Mouse (Mus musculus): ENCODE results near the gene Fam45a. TPM values are rescaled to one million over a fixed set of nuclear protein-coding genes. Genes with fewer than 3 reads are reported as not detected.
A peak's percentile ranks its signal among the peaks of the same experiment; 100 is the strongest.

The Fam45a gene
- total and polyA plus RNA-seq, 3 experiments = 16.2 to 35.2 (median 24.4) TPM

GRCm38 (mm10) chr19:60874064-60874694, 62.8 kb downstream of the Fam45a start, which contains the start of gene Prdx3 (continued):
- TF ChIP-seq ETS1 (conservative IDR thresholded peaks at IDR 0.05; ENCODE audit: low read depth, low read length) (no peak), RCOR1 (conservative IDR thresholded peaks at IDR 0.05; ENCODE audit: low read depth, low read length) (no peak), ZC3H11A (IDR thresholded peaks at IDR 0.05; ENCODE audit: low read depth, low read length) (no peak), SMC3 (IDR thresholded peaks at IDR 0.05; ENCODE audit: low read depth, low read length) (no peak), E2F4 (IDR thresholded peaks at IDR 0.05; ENCODE audit: insufficient replicate concordance, low read depth, low read length) (no peak), POLR2A (IDR thresholded peaks at IDR 0.05; ENCODE audit: low read depth, low read length) (peak; percentile 95), GABPA (IDR thresholded peaks at IDR 0.05; ENCODE audit: insufficient replicate concordance, low read depth, low read length) (no peak), ZNF384 (IDR thresholded peaks at IDR 0.05; ENCODE audit: low read depth, low read length) (no peak), USF2 (conservative IDR thresholded peaks at IDR 0.05; ENCODE audit: low read depth, low read length) (no peak)

GRCm38 (mm10) chr19:60883129-60883528, 71.7 kb downstream of the Fam45a start:
- no peak overlapping the region for H3K9ac ChIP-seq (ENCODE audit: insufficient read depth, low read depth)
- peak overlapping the region; percentile 3; the same call in 1 of the 2 replicates for H3K27ac ChIP-seq (ENCODE audit: insufficient read depth, low read depth)
- peaks cover 5 to 21% of the 10 kb centered on the region in 2 experiments; a peak in 2 of 4 replicates for H3K4me1 ChIP-seq (ENCODE audit: control insufficient read depth in 1 of 2, insufficient read depth in 2 of 2)
- DNase-seq (ENCODE audit: extremely low read depth) = peak; percentile 40
- H3K36me3 ChIP-seq (replicated peaks in 1 of 2; ENCODE audit: control insufficient read depth in 1 of 2, insufficient read depth in 1 of 2, low read length in 1 of 2) = no peaks in the 10 kb centered on the region
- no peaks in the 10 kb centered on the region for H3K9me3 ChIP-seq (replicated peaks; ENCODE audit: low read length)
- dilution Hi-C loops (cut with MboI; ENCODE audit: extremely low pct_ligation_motif_present, extremely low pct_unique_long_range_greater_than_20kb, low sequenced_read_pairs) (no loop called here), in situ Hi-C loops (cut with MboI; ENCODE audit: low pct_ligation_motif_present, low pct_unique_long_range_greater_than_20kb, low sequenced_read_pairs) (no loop called here)
- H3K4me2 ChIP-seq (ENCODE audit: insufficient read depth, low read depth, poor library complexity, severe bottlenecking) = no peak overlapping the region
- TF ChIP-seq MAX (IDR thresholded peaks at IDR 0.05; ENCODE audit: low read length) (peak; percentile 83), MEF2A (IDR thresholded peaks at IDR 0.05; ENCODE audit: borderline replicate concordance, low read depth, low read length) (no peak), ELF1 (IDR thresholded peaks at IDR 0.05; ENCODE audit: low read depth, low read length) (0 out of 2 replicates have a peak, but pooled peaks have one; percentile 28), JUND (conservative IDR thresholded peaks at IDR 0.05; ENCODE audit: low read depth, low read length) (peak; percentile 19; the same call in 1 of the 2 replicates), SIN3A (IDR thresholded peaks at IDR 0.05; ENCODE audit: low read length) (peak; percentile 42), EP300 (IDR thresholded peaks at IDR 0.05; ENCODE audit: low read length) (0 out of 2 replicates have a peak, but pooled peaks have one; percentile 23), TCF12 (IDR thresholded peaks at IDR 0.05; ENCODE audit: low read depth, low read length) (peak; percentile 14; the same call in 1 of the 2 replicates), RAD21 (IDR thresholded peaks at IDR 0.05; ENCODE audit: low read depth, low read length) (peak; percentile 72), HCFC1 (IDR thresholded peaks at IDR 0.05; ENCODE audit: low read depth, low read length) (no peak), CTCF (conservative IDR thresholded peaks at IDR 0.05 in 1 of 2, IDR thresholded peaks at IDR 0.05 in 1 of 2; ENCODE audit: low read depth in 2 of 2, low read length in 2 of 2) (peak; percentile 17 to 69; a peak in 2 of 4 replicates), SMC3 (IDR thresholded peaks at IDR 0.05; ENCODE audit: low read depth, low read length) (peak; percentile 64), MYC (IDR thresholded peaks at IDR 0.05; ENCODE audit: low read depth, low read length) (peak; percentile 79), POLR2A (IDR thresholded peaks at IDR 0.05; ENCODE audit: low read depth, low read length) (no peak), NRF1 (IDR thresholded peaks at IDR 0.05; ENCODE audit: low read depth, low read length) (no peak), KAT2A (IDR thresholded peaks at IDR 0.05; ENCODE audit: insufficient replicate concordance, low read length) (no peak)
- H3K4me3 ChIP-seq (replicated peaks in 1 of 3; ENCODE audit: low read depth in 2 of 3, low read length in 2 of 3, poor library complexity in 1 of 3) = no peak overlapping the region
- no peaks in the 10 kb centered on the region for H3K27me3 ChIP-seq (replicated peaks)
- H3K79me2 ChIP-seq (replicated peaks; ENCODE audit: control insufficient read depth, extremely low read depth, insufficient read depth, poor library complexity, severe bottlenecking) = no peaks in the 10 kb centered on the region

Other genes starting within 250 kb of the Fam45a start
- 17.8 and 26.1 TPM in 2 replicates for gene Cacul1, start 230.6 kb upstream of the Fam45a start, total RNA-seq (2012; rRNA removed)
- 45.3 and 45.7 TPM in 2 replicates for gene Cacul1, start 230.6 kb upstream of the Fam45a start, total RNA-seq (2014; rRNA removed)
- gene Cacul1, start 230.6 kb upstream of the Fam45a start, polyA plus RNA-seq (2012; ENCODE audit: insufficient read length, low read depth) = 39.1 and 44.6 TPM in 2 replicates
- gene Nanos1, start 55.6 kb upstream of the Fam45a start, total RNA-seq (2012; rRNA removed) = 1.3 and 1.7 TPM in 2 replicates
- 3.1 and 3.2 TPM in 2 replicates for gene Nanos1, start 55.6 kb upstream of the Fam45a start, total RNA-seq (2014; rRNA removed)
- 0.91 and 1.2 TPM in 2 replicates for gene Nanos1, start 55.6 kb upstream of the Fam45a start, polyA plus RNA-seq (2012; ENCODE audit: insufficient read length, low read depth)
- gene Eif3a, start 20.9 kb upstream of the Fam45a start, total RNA-seq (2012; rRNA removed) = 213 and 240 TPM in 2 replicates
- 120 and 128 TPM in 2 replicates for gene Eif3a, start 20.9 kb upstream of the Fam45a start, total RNA-seq (2014; rRNA removed)
- gene Eif3a, start 20.9 kb upstream of the Fam45a start, polyA plus RNA-seq (2012; ENCODE audit: insufficient read length, low read depth) = 372 and 420 TPM in 2 replicates
- 1.9 and 2.2 TPM in 2 replicates for gene Sfxn4, start 49.9 kb downstream of the Fam45a start, total RNA-seq (2012; rRNA removed)
- 3.5 and 3.9 TPM in 2 replicates for gene Sfxn4, start 49.9 kb downstream of the Fam45a start, total RNA-seq (2014; rRNA removed)
- 3.1 and 3.8 TPM in 2 replicates for gene Sfxn4, start 49.9 kb downstream of the Fam45a start, polyA plus RNA-seq (2012; ENCODE audit: insufficient read length, low read depth)
- gene Prdx3, start 63.0 kb downstream of the Fam45a start, total RNA-seq (2012; rRNA removed) = 180 and 210 TPM in 2 replicates
- gene Prdx3, start 63.0 kb downstream of the Fam45a start, total RNA-seq (2014; rRNA removed) = 414 and 427 TPM in 2 replicates
- 230 and 246 TPM in 2 replicates for gene Prdx3, start 63.0 kb downstream of the Fam45a start, polyA plus RNA-seq (2012; ENCODE audit: insufficient read length, low read depth)
- gene Grk5, start 78.2 kb downstream of the Fam45a start, total RNA-seq (2012; rRNA removed) = 5.7 and 7.7 TPM in 2 replicates
- 7.4 and 7.6 TPM in 2 replicates for gene Grk5, start 78.2 kb downstream of the Fam45a start, total RNA-seq (2014; rRNA removed)
- gene Grk5, start 78.2 kb downstream of the Fam45a start, polyA plus RNA-seq (2012; ENCODE audit: insufficient read length, low read depth) = 11.5 and 12.7 TPM in 2 replicates

Measured in CH12.LX (cell line).